Comparison of ENCODE assay signal across 14 mouse cellular contexts in the genomic region with DNA sequence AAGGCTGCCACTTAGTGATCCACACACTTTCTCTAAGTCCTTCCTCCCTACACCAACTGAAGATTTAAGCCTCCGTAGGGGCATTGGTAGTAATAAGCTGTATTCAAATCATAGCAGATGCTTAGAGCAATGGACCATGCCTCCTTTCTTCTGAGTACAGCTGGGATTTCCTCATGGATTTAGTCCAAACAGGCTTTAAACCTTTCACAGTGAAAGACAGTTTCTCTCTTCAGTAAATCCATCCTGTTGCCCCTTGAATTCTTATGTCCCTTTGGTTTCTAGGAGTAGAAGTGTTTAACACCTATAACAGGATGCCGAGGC. TPM values are rescaled to one million over a fixed set of nuclear protein-coding genes. Genes with fewer than 3 reads are reported as not detected.
DNase-seq lines count a peak whose midpoint lies in the region; ATAC-seq and TF ChIP-seq lines count a peak whose summit lies in the region.
"Had no signal": no experiment of that assay in that cellular context is flagged by ENCODE, and none has a peak within 500 bp of the region (broad histone marks: within the 10 kb centered on the region; RNA-seq: fewer than 3 reads in every experiment).

No protein-coding gene starts in this region.

- H3K4me3 ChIP-seq in intestine, embryonic 14.5 days (ENCODE audit: low read depth, low read length) = no peak overlapping the region
- no peak overlapping the region for H3K4me3 ChIP-seq in intestine, postnatal 0 days (ENCODE audit: low read depth, low read length)
- no peak overlapping the region for H3K4me3 ChIP-seq in embryonic facial prominence, embryonic 13.5 days
- no peak overlapping the region for H3K4me3 ChIP-seq in forebrain, postnatal 0 days (ENCODE audit: low read depth, low read length)
- H3K4me3 ChIP-seq in neural tube, embryonic 13.5 days = no peak overlapping the region
- H3K4me3 ChIP-seq: limb, embryonic 10.5 days had no signal

- no peaks in the 10 kb centered on the region for H3K27me3 ChIP-seq in intestine, embryonic 14.5 days (replicated peaks; ENCODE audit: control insufficient read depth, insufficient read depth, low read length)
- no peaks in the 10 kb centered on the region for H3K27me3 ChIP-seq in intestine, postnatal 0 days (replicated peaks; ENCODE audit: control insufficient read depth, insufficient read depth, low read length)
- no peaks in the 10 kb centered on the region for H3K27me3 ChIP-seq in embryonic facial prominence, embryonic 13.5 days
- H3K27me3 ChIP-seq in forebrain, postnatal 0 days (ENCODE audit: insufficient read depth, low read length) = no peaks in the 10 kb centered on the region
- H3K27me3 ChIP-seq in neural tube, embryonic 13.5 days = no peaks in the 10 kb centered on the region
- H3K27me3 ChIP-seq: CH12.LX had no signal

- H3K4me2 ChIP-seq in intestine, embryonic 14.5 days (ENCODE audit: low read length) = peak overlapping the region; percentile 31; the same call in 1 of the 2 replicates
- no peak overlapping the region for H3K4me2 ChIP-seq in intestine, postnatal 0 days (replicated peaks; ENCODE audit: low read depth)
- no peak overlapping the region for H3K4me2 ChIP-seq in embryonic facial prominence, embryonic 13.5 days
- no peak overlapping the region for H3K4me2 ChIP-seq in forebrain, postnatal 0 days (ENCODE audit: low read depth)
- H3K4me2 ChIP-seq in neural tube, embryonic 13.5 days = peak overlapping the region; percentile 20; the same call in 1 of the 2 replicates

- no peak overlapping the region for H3K9ac ChIP-seq in intestine, embryonic 14.5 days (ENCODE audit: low read length)
- no peak overlapping the region for H3K9ac ChIP-seq in intestine, postnatal 0 days (ENCODE audit: low read depth, low read length)
- no peak overlapping the region for H3K9ac ChIP-seq in embryonic facial prominence, embryonic 13.5 days
- no peak overlapping the region for H3K9ac ChIP-seq in forebrain, postnatal 0 days
- no peak overlapping the region for H3K9ac ChIP-seq in neural tube, embryonic 13.5 days

- peaks cover 14% of the 10 kb centered on the region for H3K4me1 ChIP-seq in intestine, embryonic 14.5 days (replicated peaks; ENCODE audit: control insufficient read depth, insufficient read depth, low read length)
- no peaks in the 10 kb centered on the region for H3K4me1 ChIP-seq in intestine, postnatal 0 days (replicated peaks; ENCODE audit: control insufficient read depth, insufficient read depth, low read length)
- peaks cover 19% of the 10 kb centered on the region for H3K4me1 ChIP-seq in embryonic facial prominence, embryonic 13.5 days
- H3K4me1 ChIP-seq in forebrain, postnatal 0 days (ENCODE audit: insufficient read depth) = peaks cover 14% of the 10 kb centered on the region; the same call in 1 of the 2 replicates
- H3K4me1 ChIP-seq in neural tube, embryonic 13.5 days (replicated peaks) = peaks cover 30% of the 10 kb centered on the region

- ATAC-seq in intestine, embryonic 14.5 days (replicated peaks; ENCODE audit: low FRiP score, low TSS enrichment, low read depth) = no peak
- no peak for ATAC-seq in intestine, postnatal 0 days
- ATAC-seq in embryonic facial prominence, embryonic 13.5 days (ENCODE audit: insufficient number of reproducible peaks, insufficient read depth, low FRiP score, low TSS enrichment, low read depth) = no peak
- ATAC-seq in forebrain, postnatal 0 days = 0 out of 2 replicates have a peak, but pooled peaks have one; percentile 5
- ATAC-seq in neural tube, embryonic 13.5 days (ENCODE audit: low read depth) = peak; percentile 51
- ATAC-seq in monocyte, adult 5-6 weeks (replicated peaks; ENCODE audit: insufficient number of reproducible peaks, low FRiP score, low TSS enrichment, poor library complexity, severe bottlenecking) = no peak
- ATAC-seq: inflammation-experienced regulatory T-cells, adult 6 months had no signal

- H3K9me3 ChIP-seq in intestine, embryonic 14.5 days (ENCODE audit: control insufficient read depth, low read length) = no peaks in the 10 kb centered on the region
- H3K9me3 ChIP-seq in intestine, postnatal 0 days (ENCODE audit: control insufficient read depth) = no peaks in the 10 kb centered on the region
- H3K9me3 ChIP-seq in embryonic facial prominence, embryonic 13.5 days = no peaks in the 10 kb centered on the region
- H3K9me3 ChIP-seq in forebrain, postnatal 0 days (ENCODE audit: low read length) = no peaks in the 10 kb centered on the region
- no peaks in the 10 kb centered on the region for H3K9me3 ChIP-seq in neural tube, embryonic 13.5 days
- H3K9me3 ChIP-seq: limb, embryonic 10.5 days had no signal

- no peak for TF ChIP-seq CTCF in intestine, postnatal 0 days (IDR thresholded peaks at IDR 0.05; ENCODE audit: low read depth)
- no peak for TF ChIP-seq CTCF in forebrain, postnatal 0 days (IDR thresholded peaks at IDR 0.05; ENCODE audit: low read depth)

- H3K27ac ChIP-seq in intestine, embryonic 14.5 days (ENCODE audit: low read depth) = peak overlapping the region; percentile 67; the same call in 1 of the 2 replicates
- H3K27ac ChIP-seq in intestine, postnatal 0 days (ENCODE audit: low read depth, low read length) = no peak overlapping the region
- H3K27ac ChIP-seq in embryonic facial prominence, embryonic 13.5 days = 0 out of 2 replicates have a peak overlapping the region, but pooled peaks have one; percentile 55
- no peak overlapping the region for H3K27ac ChIP-seq in forebrain, postnatal 0 days (ENCODE audit: low read depth, low read length)
- peak overlapping the region; percentile 57 for H3K27ac ChIP-seq in neural tube, embryonic 13.5 days (replicated peaks)
- H3K27ac ChIP-seq: limb, embryonic 10.5 days had no signal

- DNase-seq in intestine, embryonic 14.5 days (ENCODE audit: low spot score) = no peak
- DNase-seq in forebrain, postnatal 0 days = no peak
- no peak for DNase-seq in cerebellum, postnatal 4 days (ENCODE audit: low spot score in 2 of 2)
- DNase-seq: cerebellum, postnatal 36 days; layer of hippocampus, adult 9-11 months; lung, adult 2 months; thymus, postnatal 14 days had no signal

- WGBS in intestine, embryonic 14.5 days = 70% methylated on average over 2 of the region's 2 CpGs
- 79% methylated on average over 2 of the region's 2 CpGs for WGBS in intestine, postnatal 0 days
- 73% methylated on average over 2 of the region's 2 CpGs for WGBS in embryonic facial prominence, embryonic 13.5 days
- 44% methylated on average over 2 of the region's 2 CpGs for WGBS in forebrain, postnatal 0 days
- 58% methylated on average over 2 of the region's 2 CpGs for WGBS in neural tube, embryonic 13.5 days

- H3K36me3 ChIP-seq in intestine, embryonic 14.5 days (ENCODE audit: control insufficient read depth, insufficient read depth, low read length) = no peaks in the 10 kb centered on the region
- H3K36me3 ChIP-seq in intestine, postnatal 0 days (ENCODE audit: control insufficient read depth, insufficient read depth) = no peaks in the 10 kb centered on the region
- no peaks in the 10 kb centered on the region for H3K36me3 ChIP-seq in embryonic facial prominence, embryonic 13.5 days
- no peaks in the 10 kb centered on the region for H3K36me3 ChIP-seq in forebrain, postnatal 0 days (ENCODE audit: insufficient read depth)
- H3K36me3 ChIP-seq in neural tube, embryonic 13.5 days = no peaks in the 10 kb centered on the region
- H3K36me3 ChIP-seq: limb, embryonic 10.5 days had no signal

RNA-seq across cellular contexts. Expression of a gene that starts 44.3 kb away (rescaled TPM):
- 3.9 and 4.1 TPM in 2 replicates for polyA plus RNA-seq in intestine, embryonic 14.5 days (2014; fragmentation: Nextera tagmentation; extraction: Ambion mirVana)
- polyA plus RNA-seq in intestine, postnatal 0 days (2015; fragmentation: Nextera tagmentation; extraction: Ambion mirVana) = 3.6 and 4.1 TPM in 2 replicates
- 4.7 and 6.8 TPM in 2 replicates for polyA plus RNA-seq in embryonic facial prominence, embryonic 13.5 days (2015; fragmentation: Nextera tagmentation; extraction: Ambion mirVana)
- total RNA-seq in forebrain, postnatal 0 days (2014; rRNA removed) = 33.3 and 35.2 TPM in 2 replicates
- polyA plus RNA-seq in forebrain, postnatal 0 days (2015; fragmentation: Nextera tagmentation; extraction: Ambion mirVana) = 34.0 and 34.6 TPM in 2 replicates
- polyA plus RNA-seq in neural tube, embryonic 13.5 days (2015; fragmentation: Nextera tagmentation; extraction: Ambion mirVana) = 36.5 and 41.6 TPM in 2 replicates
- not detected in 3 replicates for total RNA-seq in monocyte, adult 5-6 weeks (2017)
- total RNA-seq: CH12.LX had no signal
- polyA plus RNA-seq: inflammation-experienced regulatory T-cells, adult 6 months had no signal

Comparison
In these comparisons a context has a peak if more than half of its experiments do, and no peak if none do; other contexts are left out.
1. H3K27ac ChIP-seq: peak in intestine, embryonic 14.5 days (single experiment), embryonic facial prominence, embryonic 13.5 days (single experiment) and neural tube, embryonic 13.5 days (single experiment); none in intestine, postnatal 0 days (single experiment) and forebrain, postnatal 0 days (single experiment).
2. H3K4me2 ChIP-seq: peak in intestine, embryonic 14.5 days (single experiment) and neural tube, embryonic 13.5 days (single experiment); none in intestine, postnatal 0 days (single experiment), embryonic facial prominence, embryonic 13.5 days (single experiment) and forebrain, postnatal 0 days (single experiment).
3. ATAC-seq: peak in forebrain, postnatal 0 days (single experiment) and neural tube, embryonic 13.5 days (single experiment); none in intestine, embryonic 14.5 days (single experiment), intestine, postnatal 0 days (single experiment), embryonic facial prominence, embryonic 13.5 days (single experiment) and monocyte, adult 5-6 weeks (single experiment).